Mouse (Mus musculus) hindbrain, embryonic 14.5 days (tissue): ENCODE measurements around the gene Gpx3. TPM values are rescaled to one million over a fixed set of nuclear protein-coding genes. Genes with fewer than 3 reads are reported as not detected.

ENCODE experiments used
- ATAC-seq: fragments of 200-750 bp; cut with Nextera tagmentation; 2 replicates; pipeline ENCODE4 v1.8.0; 2017; ENCODE audit warnings: moderate number of reproducible peaks, mild to moderate bottlenecking, moderate TSS enrichment, moderate library complexity; ENCODE audit not compliant: low FRiP score
- DNase-seq: peaks from one replicate; pipeline ENCODE4 v3.0.0-alpha.2; 2015; ENCODE audit warnings: low spot score
- H3K27ac ChIP-seq: fragments of 300-500 bp; sonication (generic); 2 replicates; pipeline ENCODE4 v1.5.1; 2014; ENCODE audit warnings: mild to moderate bottlenecking, moderate library complexity
- H3K27me3 ChIP-seq: fragments of 300-500 bp; sonication (generic); 2 replicates; pipeline ENCODE4 v1.6.1; 2014; ENCODE audit warnings: mild to moderate bottlenecking, low read length, mixed read lengths; ENCODE audit not compliant: control insufficient read depth, insufficient read depth
- H3K36me3 ChIP-seq: fragments of 300-500 bp; sonication (generic); replicated peaks from 2 replicates; pipeline ENCODE4 v1.6.1; 2014; ENCODE audit not compliant: control insufficient read depth, insufficient read depth
- H3K4me1 ChIP-seq: fragments of 300-500 bp; sonication (generic); replicated peaks from 2 replicates; pipeline ENCODE4 v1.6.1; 2014; ENCODE audit warnings: antibody characterized with exemption, low read length, mixed read lengths; ENCODE audit not compliant: control insufficient read depth, insufficient read depth
- H3K4me2 ChIP-seq: fragments of 300-500 bp; sonication (generic); replicated peaks from 2 replicates; pipeline ENCODE4 v1.6.1; 2014; ENCODE audit warnings: mild to moderate bottlenecking, moderate library complexity
- H3K4me3 ChIP-seq: fragments of 300-500 bp; sonication (generic); replicated peaks from 2 replicates; pipeline ENCODE4 v1.5.1; 2014; ENCODE audit warnings: mild to moderate bottlenecking, low read length
- H3K9ac ChIP-seq: fragments of 300-500 bp; sonication (generic); 2 replicates; pipeline ENCODE4 v1.6.1; 2014
- H3K9me3 ChIP-seq: fragments of 300-500 bp; sonication (generic); 2 replicates; pipeline ENCODE4 v1.6.1; 2016; ENCODE audit warnings: low read length; ENCODE audit not compliant: control insufficient read depth
- WGBS: fragments of 180-500 bp; shearing (Covaris S2); extraction: QIAGEN DNeasy Blood & Tissue Kit; methylation state at CpG from one replicate; pipeline ENCODE4 v1.1.7; 2014; 5-methylcytosine and 5-hydroxymethylcytosine counted together
- polyA plus RNA-seq: library from polyadenylated mRNA; unstranded; fragments of >200 nt; fragmentation: Nextera tagmentation; extraction: Ambion mirVana; gene quantifications from 2 replicates; pipeline ENCODE4 v1.2.1, GENCODE M21; 2014

Gpx3 gene
- polyA plus RNA-seq, 1 experiment from 2014 or later, result 73.6 TPM

GRCm38 (mm10) chr11:54879922-54880321 is 22.3 kb upstream of the Gpx3 start:
- H3K9me3 ChIP-seq, result no peaks in the 10 kb centered on the region
- H3K4me2 ChIP-seq, result no peak overlapping the region
- H3K36me3 ChIP-seq, result no peaks in the 10 kb centered on the region; the same call in 1 of the 2 replicates
- no peak overlapping the region for H3K27ac ChIP-seq
- no peak for DNase-seq
- no peaks in the 10 kb centered on the region for H3K4me1 ChIP-seq
- no peak for ATAC-seq
- H3K27me3 ChIP-seq, result no peaks in the 10 kb centered on the region
- no peak overlapping the region for H3K4me3 ChIP-seq
- no peak overlapping the region for H3K9ac ChIP-seq
- WGBS, result 86% methylated on average over 10 of the region's 10 CpGs

- no peak overlapping the region for H3K27ac ChIP-seq
- DNase-seq, result no peak
Observed at GRCm38 (mm10) chr11:54881051-54881474, 21.2 kb upstream of the Gpx3 start.

GRCm38 (mm10) chr11:54882671-54883070 is 19.6 kb upstream of the Gpx3 start:
- Histone ChIP-seq H3K4me1 (no peaks in the 10 kb centered on the region), H3K9me3 (no peaks in the 10 kb centered on the region), H3K4me3 (no peak overlapping the region), H3K36me3 (no peaks in the 10 kb centered on the region), H3K9ac (no peak overlapping the region), H3K27ac (no peak overlapping the region), H3K27me3 (no peaks in the 10 kb centered on the region), H3K4me2 (no peak overlapping the region)
- DNase-seq (no peak), ATAC-seq (no peak)
- WGBS, result 41% methylated on average over 8 of the region's 8 CpGs

More at GRCm38 (mm10) chr11:54881051-54881474, 21.2 kb upstream of the Gpx3 start:
- ATAC-seq, result no peak
- H3K27me3 ChIP-seq, result no peaks in the 10 kb centered on the region
- WGBS, result 0% methylated on average over 2 of the region's 2 CpGs
- H3K4me1 ChIP-seq, result no peaks in the 10 kb centered on the region
- no peaks in the 10 kb centered on the region for H3K36me3 ChIP-seq
- H3K4me3 ChIP-seq, result no peak overlapping the region
- no peak overlapping the region for H3K9ac ChIP-seq
- no peak overlapping the region for H3K4me2 ChIP-seq
- no peaks in the 10 kb centered on the region for H3K9me3 ChIP-seq

- DNase-seq (no peak), ATAC-seq (no peak)
- Histone ChIP-seq H3K9me3 (no peaks in the 10 kb centered on the region), H3K36me3 (no peaks in the 10 kb centered on the region), H3K27ac (no peak overlapping the region), H3K4me2 (no peak overlapping the region), H3K4me3 (no peak overlapping the region), H3K9ac (no peak overlapping the region), H3K27me3 (no peaks in the 10 kb centered on the region), H3K4me1 (no peaks in the 10 kb centered on the region)
- 83% methylated on average over 5 of the region's 5 CpGs for WGBS
Observed at GRCm38 (mm10) chr11:54884197-54884828, 17.9 kb upstream of the Gpx3 start.

- Histone ChIP-seq H3K9ac (no peak overlapping the region), H3K4me2 (no peak overlapping the region), H3K4me1 (no peaks in the 10 kb centered on the region), H3K27me3 (no peaks in the 10 kb centered on the region), H3K4me3 (no peak overlapping the region), H3K9me3 (no peaks in the 10 kb centered on the region), H3K27ac (no peak overlapping the region), H3K36me3 (no peaks in the 10 kb centered on the region)
- ATAC-seq (no peak), DNase-seq (no peak)
- WGBS, result 25% methylated on average over 5 of the region's 5 CpGs
Observed at GRCm38 (mm10) chr11:54884937-54885336, 17.3 kb upstream of the Gpx3 start.

- no peaks in the 10 kb centered on the region for H3K27me3 ChIP-seq
- 93% methylated on average over 2 of the region's 2 CpGs for WGBS
- ATAC-seq, result no peak
- no peak overlapping the region for H3K4me2 ChIP-seq
- no peak overlapping the region for H3K9ac ChIP-seq
- no peak overlapping the region for H3K27ac ChIP-seq
- H3K36me3 ChIP-seq, result no peaks in the 10 kb centered on the region
- H3K4me1 ChIP-seq, result no peaks in the 10 kb centered on the region
- no peaks in the 10 kb centered on the region for H3K9me3 ChIP-seq
- H3K4me3 ChIP-seq, result no peak overlapping the region
- no peak for DNase-seq
Observed at GRCm38 (mm10) chr11:54885406-54885805, 16.8 kb upstream of the Gpx3 start.

GRCm38 (mm10) chr11:54887927-54888326 is 14.3 kb upstream of the Gpx3 start:
- WGBS, result 90% methylated on average over 6 of the region's 6 CpGs
- no peak overlapping the region for H3K4me2 ChIP-seq
- no peak for ATAC-seq
- no peaks in the 10 kb centered on the region for H3K27me3 ChIP-seq
- DNase-seq, result no peak
- H3K4me3 ChIP-seq, result no peak overlapping the region
- H3K9me3 ChIP-seq, result no peaks in the 10 kb centered on the region
- H3K4me1 ChIP-seq, result no peaks in the 10 kb centered on the region
- H3K27ac ChIP-seq, result no peak overlapping the region
- H3K36me3 ChIP-seq, result no peaks in the 10 kb centered on the region
- H3K9ac ChIP-seq, result no peak overlapping the region

- ATAC-seq (no peak), DNase-seq (no peak)
- 82% methylated on average over 5 of the region's 5 CpGs for WGBS
- no peak overlapping the region for H3K4me3 ChIP-seq
- no peaks in the 10 kb centered on the region for H3K4me1 ChIP-seq
- H3K27ac ChIP-seq, result no peak overlapping the region
- H3K36me3 ChIP-seq, result no peaks in the 10 kb centered on the region
- no peak overlapping the region for H3K9ac ChIP-seq
- H3K4me2 ChIP-seq, result no peak overlapping the region
- no peaks in the 10 kb centered on the region for H3K27me3 ChIP-seq
- H3K9me3 ChIP-seq, result no peaks in the 10 kb centered on the region
Observed at GRCm38 (mm10) chr11:54891341-54891740, 10.9 kb upstream of the Gpx3 start.

- Histone ChIP-seq H3K4me2 (no peak overlapping the region), H3K27ac (no peak overlapping the region), H3K36me3 (no peaks in the 10 kb centered on the region), H3K4me3 (no peak overlapping the region), H3K9ac (no peak overlapping the region), H3K9me3 (no peaks in the 10 kb centered on the region), H3K4me1 (no peaks in the 10 kb centered on the region), H3K27me3 (no peaks in the 10 kb centered on the region)
- WGBS, result 49% methylated on average over 7 of the region's 7 CpGs
- DNase-seq (no peak), ATAC-seq (no peak)
Observed at GRCm38 (mm10) chr11:54892091-54892490, 10.2 kb upstream of the Gpx3 start.

GRCm38 (mm10) chr11:54894589-54894988 is 7.7 kb upstream of the Gpx3 start:
- no peak overlapping the region for H3K9ac ChIP-seq
- no peak overlapping the region for H3K4me3 ChIP-seq
- no peaks in the 10 kb centered on the region for H3K36me3 ChIP-seq
- ATAC-seq (no peak), DNase-seq (no peak)
- H3K27ac ChIP-seq, result no peak overlapping the region
- H3K4me1 ChIP-seq, result no peaks in the 10 kb centered on the region
- no peak overlapping the region for H3K4me2 ChIP-seq
- WGBS, result 70% methylated on average over 9 of the region's 9 CpGs
- H3K9me3 ChIP-seq, result no peaks in the 10 kb centered on the region
- no peaks in the 10 kb centered on the region for H3K27me3 ChIP-seq
